Mouse (Mus musculus) thymus, adult 2 months (tissue): ENCODE measurements around the gene Dppa2. TPM values are rescaled to one million over a fixed set of nuclear protein-coding genes. Genes with fewer than 3 reads are reported as not detected.
A peak's percentile ranks its signal among the peaks of the same experiment; 100 is the strongest.
"Not testable (repeated sequence)": the region's sequence is repeated elsewhere in the genome, so short reads cannot be mapped to it uniquely, and the experiment has no call there.

ENCODE experiments used
- DNase-seq: peaks from one replicate; pipeline ENCODE4 v3.0.0; 2021
- H3K27ac ChIP-seq: fragments of 200-500 bp; 2 replicates; pipeline ENCODE4 v1.5.1; 2012; ENCODE audit warnings: low read length, control low read depth; ENCODE audit not compliant: control insufficient read depth, insufficient read depth
- H3K27me3 ChIP-seq: fragments of 200-500 bp; 2 replicates; pipeline ENCODE4 v1.6.1; 2012; ENCODE audit warnings: mild to moderate bottlenecking, low read length, moderate library complexity, mixed read lengths; ENCODE audit not compliant: control insufficient read depth, insufficient read depth
- H3K36me3 ChIP-seq: fragments of 200-500 bp; 2 replicates; pipeline ENCODE4 v1.6.1; 2012; ENCODE audit warnings: mild to moderate bottlenecking, low read length, moderate library complexity; ENCODE audit not compliant: control insufficient read depth, insufficient read depth
- H3K4me1 ChIP-seq: fragments of 200-500 bp; replicated peaks from 2 replicates; pipeline ENCODE4 v1.6.1; 2012; ENCODE audit warnings: low read length; ENCODE audit not compliant: control insufficient read depth, insufficient read depth
- H3K4me3 ChIP-seq: fragments of 200-500 bp; 2 replicates; pipeline ENCODE4 v1.5.1; 2012; ENCODE audit warnings: mild to moderate bottlenecking, low read length, control low read depth, moderate library complexity; ENCODE audit not compliant: control insufficient read depth, insufficient read depth
- CTCF ChIP-seq: fragments of 200-500 bp; IDR thresholded peaks from 2 replicates; pipeline ENCODE4 v1.5.1; 2012; ENCODE audit warnings: mild to moderate bottlenecking, control low read depth, low read length, moderate library complexity, borderline replicate concordance; ENCODE audit not compliant: control insufficient read depth, poor library complexity, insufficient read depth; ENCODE audit errors: extremely low read depth
- POLR2A ChIP-seq: fragments of 200-500 bp; IDR thresholded peaks from 2 replicates; pipeline ENCODE4 v1.6.1; 2012; ENCODE audit warnings: mild to moderate bottlenecking, low read length, control low read depth, moderate library complexity; ENCODE audit not compliant: control insufficient read depth, poor library complexity, insufficient read depth; ENCODE audit errors: extremely low read depth
- WGBS: fragments of 180-500 bp; shearing (Covaris S2); methylation state at CpG from one replicate; pipeline ENCODE4 v1.1.7; 2018; 5-methylcytosine and 5-hydroxymethylcytosine counted together
- polyA plus RNA-seq: library from polyadenylated mRNA; depleted of rRNA; stranded (reverse); fragments of >200 nt; gene quantifications from 2 replicates; pipeline ENCODE4 v1.2.3, GENCODE M21; 2012

Gene Dppa2
- polyA plus RNA-seq, 1 experiment: not detected

- Histone ChIP-seq H3K4me1 (no peaks in the 10 kb centered on the region), H3K27me3 (no peaks in the 10 kb centered on the region), H3K27ac (no peak overlapping the region), H3K36me3 (no peaks in the 10 kb centered on the region), H3K4me3 (no peak overlapping the region)
- no peak for TF ChIP-seq CTCF
- TF ChIP-seq POLR2A: no peak
- no peak for DNase-seq
- WGBS: 83% methylated on average over 1 of the region's 1 CpGs
Observed at GRCm38 (mm10) chr16:48282801-48283200, 20.9 kb upstream of the Dppa2 start.

- TF ChIP-seq POLR2A (no peak), CTCF (no peak)
- Histone ChIP-seq H3K4me1 (no peaks in the 10 kb centered on the region), H3K36me3 (no peaks in the 10 kb centered on the region), H3K27me3 (no peaks in the 10 kb centered on the region), H3K27ac (no peak within 1 kb of the TSS), H3K4me3 (no peak within 1 kb of the TSS)
- no peak for DNase-seq
- WGBS: 82% methylated on average over 4 of the region's 4 CpGs
Observed at GRCm38 (mm10) chr16:48283517-48283916, 20.2 kb upstream of the Dppa2 start, which contains the start of gene Dppa4. Dppa4 (plus strand) TSS chr16:48283733.

- no peak for DNase-seq
- no peak overlapping the region for H3K4me3 ChIP-seq
- TF ChIP-seq CTCF: no peak
- TF ChIP-seq POLR2A: no peak
- no peaks in the 10 kb centered on the region for H3K36me3 ChIP-seq
- H3K27ac ChIP-seq: no peak overlapping the region
- H3K27me3 ChIP-seq: no peaks in the 10 kb centered on the region
- H3K4me1 ChIP-seq: no peaks in the 10 kb centered on the region
- 95% methylated on average over 4 of the region's 4 CpGs for WGBS
Observed at GRCm38 (mm10) chr16:48285517-48285916, 18.2 kb upstream of the Dppa2 start.

GRCm38 (mm10) chr16:48297384-48298136 lies 6.1 kb upstream of the Dppa2 start:
- 84% methylated on average over 14 of the region's 14 CpGs for WGBS
- H3K4me1 ChIP-seq: no peaks in the 10 kb centered on the region
- no peak overlapping the region for H3K27ac ChIP-seq
- H3K27me3 ChIP-seq: no peaks in the 10 kb centered on the region
- no peak for DNase-seq
- no peak overlapping the region for H3K4me3 ChIP-seq
- TF ChIP-seq POLR2A (no peak), CTCF (no peak)
- no peaks in the 10 kb centered on the region for H3K36me3 ChIP-seq

GRCm38 (mm10) chr16:48299884-48300283 lies 3.8 kb upstream of the Dppa2 start:
- TF ChIP-seq CTCF: no peak
- TF ChIP-seq POLR2A: no peak

GRCm38 (mm10) chr16:48303983-48304382 lies 275 bp downstream of the Dppa2 start:
- no peaks in the 10 kb centered on the region for H3K4me1 ChIP-seq
- WGBS: 92% methylated on average over 3 of the region's 3 CpGs
- H3K27ac ChIP-seq: no peak overlapping the region
- no peaks in the 10 kb centered on the region for H3K36me3 ChIP-seq
- TF ChIP-seq CTCF: no peak
- no peak for TF ChIP-seq POLR2A
- no peaks in the 10 kb centered on the region for H3K27me3 ChIP-seq
- no peak overlapping the region for H3K4me3 ChIP-seq
- DNase-seq: no peak

More at GRCm38 (mm10) chr16:48299884-48300283, 3.8 kb upstream of the Dppa2 start:
- H3K27ac ChIP-seq: no peak overlapping the region
- no peaks in the 10 kb centered on the region for H3K27me3 ChIP-seq
- no peak overlapping the region for H3K4me3 ChIP-seq
- DNase-seq: peak; percentile 2
- H3K36me3 ChIP-seq: no peaks in the 10 kb centered on the region
- H3K4me1 ChIP-seq: no peaks in the 10 kb centered on the region
- WGBS: 37% methylated on average over 3 of the region's 3 CpGs

- H3K36me3 ChIP-seq, H3K4me1 ChIP-seq, H3K27ac ChIP-seq, H3K27me3 ChIP-seq, H3K4me3 ChIP-seq, DNase-seq: not testable (repeated sequence)
- 95% methylated on average over 10 of the region's 10 CpGs for whole genome bisulfite sequencing
Observed at GRCm38 (mm10) chr16:48308916-48309315, 5.2 kb downstream of the Dppa2 start.
